Mouse (Mus musculus) fibroblast of lung, adult 2 months (primary cell): Measurements from ENCODE around the gene Gm5725.
"Not testable (repeated sequence)": the region's sequence is repeated elsewhere in the genome, so short reads cannot be mapped to it uniquely, and the experiment has no call there.

ENCODE experiments used
- DNase-seq: peaks from one replicate; pipeline ENCODE4 v3.0.0-alpha.2; 2011; ENCODE audit warnings: low read depth

Gene Gm5725

DNA sequence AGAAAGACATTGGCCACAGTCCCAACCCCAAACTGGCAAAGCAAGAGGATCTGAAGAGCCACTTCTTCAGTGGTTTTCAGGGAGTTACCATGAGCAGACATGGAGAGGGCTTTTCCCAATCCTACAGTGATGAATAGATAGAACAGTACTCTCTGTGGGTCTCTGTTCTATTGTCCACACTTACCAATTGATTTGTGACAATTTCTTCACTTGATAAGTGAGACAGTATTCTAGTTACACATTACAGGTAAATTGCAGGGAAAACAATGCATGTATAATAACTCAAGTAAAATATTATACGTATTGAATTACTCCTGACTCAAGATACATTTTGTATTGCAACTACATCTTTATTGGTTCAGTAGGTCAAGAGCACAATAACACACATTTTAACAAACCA, at the start of gene Gm5725:
Gm5725 (minus strand) TSS at position 101 of the 400 bp plus-strand sequence.
- DNase-seq: not testable (repeated sequence)

DNA sequence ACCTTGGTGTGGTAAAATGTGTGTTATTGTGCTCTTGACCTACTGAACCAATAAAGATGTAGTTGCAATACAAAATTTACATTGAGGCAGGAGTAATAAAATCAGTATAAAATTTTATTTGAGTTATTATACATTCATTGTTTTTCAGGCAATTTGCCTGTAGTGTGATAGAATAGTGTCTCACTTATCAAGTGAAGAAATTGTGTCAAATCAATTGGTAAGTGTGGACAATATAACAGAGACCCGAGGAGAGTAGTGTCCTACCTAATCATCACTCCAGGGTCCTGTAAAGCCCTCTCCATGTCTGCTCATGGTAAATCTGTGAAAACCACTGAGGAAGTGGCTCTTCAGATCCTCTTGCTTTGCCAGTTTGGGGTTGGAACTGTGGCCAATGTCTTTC, 12.0 kb downstream of the Gm5725 start, which contains the start of gene Vmn1r135:
Vmn1r135 (plus strand) TSS at position 301 of the 400 bp plus-strand sequence.
- DNase-seq: not testable (repeated sequence)

GRCm38 (mm10) chr7:21796628-21797027, 47.4 kb downstream of the Gm5725 start, which contains the start of gene Gm4177:
Gm4177 (minus strand) TSS chr7:21796728.
- DNase-seq: not testable (repeated sequence)
